Mouse (Mus musculus) small intestine, adult 2 months (tissue): ENCODE measurements around the gene Gsta3.

Experiments used
- CTCF ChIP-seq: fragments of 200-500 bp; IDR thresholded peaks from 2 replicates; pipeline ENCODE4 v1.5.1; 2012; ENCODE audit warnings: low read depth, mild to moderate bottlenecking, control low read depth, inconsistent platforms, low read length, moderate library complexity, mixed read lengths; ENCODE audit not compliant: insufficient replicate concordance, insufficient read length; ENCODE audit errors: extremely low read depth
- POLR2A ChIP-seq: fragments of 200-500 bp; IDR thresholded peaks from 2 replicates; pipeline ENCODE4 v1.6.1; 2012; ENCODE audit warnings: low read depth, mild to moderate bottlenecking, control low read depth, inconsistent platforms, low read length, moderate library complexity

DNA sequence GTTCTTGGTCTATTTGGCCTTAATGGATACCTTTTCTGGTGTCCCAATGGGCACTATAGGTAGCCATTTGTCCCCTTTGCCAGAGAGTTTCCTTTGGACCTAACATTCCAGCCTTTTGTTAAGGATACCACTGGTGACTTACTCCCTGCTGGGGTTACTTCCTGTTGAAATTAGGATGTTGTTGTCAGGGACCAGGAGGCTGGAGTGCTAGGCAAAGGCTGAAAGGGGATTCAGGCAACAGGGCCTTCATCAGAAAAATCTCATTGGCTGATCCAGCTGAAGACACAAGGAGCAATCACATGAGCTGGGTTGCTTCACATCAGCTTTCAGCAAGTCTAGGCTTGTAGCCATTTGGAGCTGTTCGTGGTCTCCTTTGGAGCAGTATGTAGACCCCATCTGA, 34.1 kb upstream of the Gsta3 start:
- TF ChIP-seq CTCF (no peak), POLR2A (no peak)
